Mouse (Mus musculus) liver, embryonic 15.5 days (tissue): Measurements from ENCODE around the gene Trp53i11. TPM values are rescaled to one million over a fixed set of nuclear protein-coding genes. Genes with fewer than 3 reads are reported as not detected.

Experiments
- ATAC-seq: fragments of 200-750 bp; cut with Nextera tagmentation; 2 replicates; pipeline ENCODE4 v1.8.0; 2017; ENCODE audit warnings: moderate number of reproducible peaks, mild to moderate bottlenecking, moderate library complexity; ENCODE audit not compliant: insufficient read depth
- H3K27ac ChIP-seq: fragments of 300-500 bp; sonication (generic); replicated peaks from 2 replicates; pipeline ENCODE4 v1.5.1; 2015; ENCODE audit warnings: mild to moderate bottlenecking, inconsistent platforms
- H3K27me3 ChIP-seq: fragments of 300-500 bp; sonication (generic); 2 replicates; pipeline ENCODE4 v1.6.1; 2015; ENCODE audit warnings: mild to moderate bottlenecking, inconsistent platforms
- H3K36me3 ChIP-seq: fragments of 300-500 bp; sonication (generic); replicated peaks from 2 replicates; pipeline ENCODE4 v1.6.1; 2015; ENCODE audit warnings: moderate library complexity, mild to moderate bottlenecking, inconsistent platforms
- H3K4me1 ChIP-seq: fragments of 300-500 bp; sonication (generic); replicated peaks from 2 replicates; pipeline ENCODE4 v1.6.1; 2015; ENCODE audit warnings: inconsistent platforms
- H3K4me2 ChIP-seq: fragments of 300-500 bp; sonication (generic); 2 replicates; pipeline ENCODE4 v1.6.1; 2015; ENCODE audit warnings: moderate library complexity, mild to moderate bottlenecking, inconsistent platforms
- H3K4me3 ChIP-seq: fragments of 300-500 bp; sonication (generic); replicated peaks from 2 replicates; pipeline ENCODE4 v1.5.1; 2015; ENCODE audit warnings: mild to moderate bottlenecking, inconsistent platforms
- H3K9ac ChIP-seq: fragments of 300-500 bp; sonication (generic); 2 replicates; pipeline ENCODE4 v1.6.1; 2015; ENCODE audit warnings: moderate library complexity, mild to moderate bottlenecking, inconsistent platforms
- H3K9me3 ChIP-seq: fragments of 300-500 bp; sonication (generic); replicated peaks from 2 replicates; pipeline ENCODE4 v1.6.1; 2016; ENCODE audit warnings: inconsistent platforms
- WGBS: fragments of 180-500 bp; shearing (Covaris S2); methylation state at CpG from one replicate; pipeline ENCODE4 v1.1.7; 2015; ENCODE audit warnings: mixed read lengths; ENCODE audit not compliant: insufficient replicate concordance; 5-methylcytosine and 5-hydroxymethylcytosine counted together
- polyA plus RNA-seq: library from polyadenylated mRNA; unstranded; fragments of >200 nt; fragmentation: Nextera tagmentation; extraction: Ambion mirVana; gene quantifications from 2 replicates; pipeline ENCODE4 v1.2.1, GENCODE M21; 2015

Gene Trp53i11
- polyA plus RNA-seq, 1 experiment from 2014 or later, result 3.4 TPM

- Histone ChIP-seq H3K27me3 (no peaks in the 10 kb centered on the region), H3K9me3 (no peaks in the 10 kb centered on the region), H3K4me2 (no peak overlapping the region), H3K27ac (no peak overlapping the region), H3K9ac (no peak overlapping the region), H3K4me1 (no peaks in the 10 kb centered on the region), H3K36me3 (no peaks in the 10 kb centered on the region), H3K4me3 (no peak overlapping the region)
- 54% methylated on average over 5 of the region's 5 CpGs for WGBS
- ATAC-seq, result no peak
Observed at GRCm38 (mm10) chr2:93220447-93220846, 33.1 kb downstream of the Trp53i11 start.

GRCm38 (mm10) chr2:93223463-93223862 lies 36.1 kb downstream of the Trp53i11 start:
- no peaks in the 10 kb centered on the region for H3K36me3 ChIP-seq
- H3K27me3 ChIP-seq, result peaks cover 4% of the 10 kb centered on the region; the same call in 1 of the 2 replicates
- H3K4me1 ChIP-seq, result no peaks in the 10 kb centered on the region
- no peak overlapping the region for H3K4me3 ChIP-seq
- H3K9me3 ChIP-seq, result no peaks in the 10 kb centered on the region
- no peak for ATAC-seq
- no peak overlapping the region for H3K27ac ChIP-seq
- WGBS, result 48% methylated on average over 6 of the region's 6 CpGs
- H3K9ac ChIP-seq, result no peak overlapping the region
- H3K4me2 ChIP-seq, result no peak overlapping the region

GRCm38 (mm10) chr2:93226606-93227595 lies 39.6 kb downstream of the Trp53i11 start:
- no peak overlapping the region for H3K4me2 ChIP-seq
- 31% methylated on average over 20 of the region's 20 CpGs for WGBS
- peaks cover 4% of the 10 kb centered on the region; the same call in 1 of the 2 replicates for H3K27me3 ChIP-seq
- H3K36me3 ChIP-seq, result no peaks in the 10 kb centered on the region
- H3K9me3 ChIP-seq, result no peaks in the 10 kb centered on the region
- H3K4me3 ChIP-seq, result no peak overlapping the region
- no peak overlapping the region for H3K9ac ChIP-seq
- no peaks in the 10 kb centered on the region for H3K4me1 ChIP-seq
- no peak for ATAC-seq
- no peak overlapping the region for H3K27ac ChIP-seq

- H3K9ac ChIP-seq, result no peak overlapping the region
- no peak for ATAC-seq
- no peaks in the 10 kb centered on the region for H3K4me1 ChIP-seq
- no peak overlapping the region for H3K4me2 ChIP-seq
- no peak overlapping the region for H3K4me3 ChIP-seq
- no peak overlapping the region for H3K27ac ChIP-seq
- H3K9me3 ChIP-seq, result no peaks in the 10 kb centered on the region
- H3K27me3 ChIP-seq, result peaks cover 4% of the 10 kb centered on the region; the same call in 1 of the 2 replicates
- no peaks in the 10 kb centered on the region for H3K36me3 ChIP-seq
- WGBS, result 60% methylated on average over 9 of the region's 9 CpGs
Observed at GRCm38 (mm10) chr2:93227713-93228479, 40.5 kb downstream of the Trp53i11 start.

GRCm38 (mm10) chr2:93228480-93228824 lies 41.1 kb downstream of the Trp53i11 start:
- Histone ChIP-seq H3K9me3 (no peaks in the 10 kb centered on the region), H3K27ac (no peak overlapping the region), H3K27me3 (peaks cover 4% of the 10 kb centered on the region; the same call in 1 of the 2 replicates), H3K4me2 (no peak overlapping the region), H3K4me3 (no peak overlapping the region), H3K4me1 (no peaks in the 10 kb centered on the region), H3K36me3 (no peaks in the 10 kb centered on the region), H3K9ac (no peak overlapping the region)
- ATAC-seq, result no peak
- 30% methylated on average over 5 of the region's 5 CpGs for WGBS

GRCm38 (mm10) chr2:93232141-93232540 lies 44.8 kb downstream of the Trp53i11 start:
- Histone ChIP-seq H3K4me2 (no peak overlapping the region), H3K27ac (no peak overlapping the region), H3K4me1 (no peaks in the 10 kb centered on the region), H3K9ac (no peak overlapping the region), H3K9me3 (no peaks in the 10 kb centered on the region), H3K4me3 (no peak overlapping the region), H3K27me3 (no peaks in the 10 kb centered on the region), H3K36me3 (no peaks in the 10 kb centered on the region)
- whole genome bisulfite sequencing, result 35% methylated on average over 1 of the region's 1 CpGs
- no peak for ATAC-seq

GRCm38 (mm10) chr2:93237055-93237454 lies 49.7 kb downstream of the Trp53i11 start:
- Histone ChIP-seq H3K9me3 (no peaks in the 10 kb centered on the region), H3K36me3 (no peaks in the 10 kb centered on the region), H3K4me3 (no peak overlapping the region), H3K27me3 (no peaks in the 10 kb centered on the region), H3K4me2 (no peak overlapping the region), H3K9ac (no peak overlapping the region), H3K27ac (no peak overlapping the region), H3K4me1 (no peaks in the 10 kb centered on the region)
- WGBS, result 47% methylated on average over 1 of the region's 1 CpGs
- ATAC-seq, result no peak

- Histone ChIP-seq H3K4me3 (no peak overlapping the region), H3K27me3 (no peaks in the 10 kb centered on the region), H3K9ac (no peak overlapping the region), H3K4me1 (no peaks in the 10 kb centered on the region), H3K4me2 (no peak overlapping the region), H3K27ac (no peak overlapping the region), H3K9me3 (no peaks in the 10 kb centered on the region), H3K36me3 (no peaks in the 10 kb centered on the region)
- WGBS, result 61% methylated on average over 6 of the region's 6 CpGs
- ATAC-seq, result no peak
Observed at GRCm38 (mm10) chr2:93238864-93239263, 51.5 kb downstream of the Trp53i11 start.

- no peaks in the 10 kb centered on the region for H3K27me3 ChIP-seq
- H3K4me2 ChIP-seq, result no peak overlapping the region
- H3K4me1 ChIP-seq, result no peaks in the 10 kb centered on the region
- H3K27ac ChIP-seq, result no peak overlapping the region
- 64% methylated on average over 5 of the region's 5 CpGs for WGBS
- H3K9me3 ChIP-seq, result no peaks in the 10 kb centered on the region
- no peak overlapping the region for H3K9ac ChIP-seq
- H3K36me3 ChIP-seq, result no peaks in the 10 kb centered on the region
- ATAC-seq, result no peak
- H3K4me3 ChIP-seq, result no peak overlapping the region
Observed at GRCm38 (mm10) chr2:93242166-93242565, 54.8 kb downstream of the Trp53i11 start.

GRCm38 (mm10) chr2:93243439-93244089 lies 56.2 kb downstream of the Trp53i11 start:
- Histone ChIP-seq H3K27me3 (no peaks in the 10 kb centered on the region), H3K4me1 (no peaks in the 10 kb centered on the region), H3K9ac (no peak overlapping the region), H3K36me3 (no peaks in the 10 kb centered on the region), H3K27ac (no peak overlapping the region), H3K9me3 (no peaks in the 10 kb centered on the region), H3K4me2 (no peak overlapping the region), H3K4me3 (no peak overlapping the region)
- no peak for ATAC-seq
- 60% methylated on average over 11 of the region's 11 CpGs for WGBS

- no peak overlapping the region for H3K27ac ChIP-seq
- no peaks in the 10 kb centered on the region for H3K27me3 ChIP-seq
- no peak for ATAC-seq
- no peak overlapping the region for H3K9ac ChIP-seq
- no peak overlapping the region for H3K4me3 ChIP-seq
- H3K36me3 ChIP-seq, result no peaks in the 10 kb centered on the region
- H3K9me3 ChIP-seq, result no peaks in the 10 kb centered on the region
- H3K4me2 ChIP-seq, result no peak overlapping the region
- no peaks in the 10 kb centered on the region for H3K4me1 ChIP-seq
- 57% methylated on average over 8 of the region's 8 CpGs for WGBS
Observed at GRCm38 (mm10) chr2:93244090-93244443, 56.7 kb downstream of the Trp53i11 start.
